Mouse (Mus musculus): ENCODE measurements around the gene Vangl2. TPM values are rescaled to one million over a fixed set of nuclear protein-coding genes. Genes with fewer than 3 reads are reported as not detected.

Vangl2 gene
- total and polyA plus RNA-seq, 3 experiments: 1.3 TPM

GRCm38 (mm10) chr1:171992901-171993530 is 35.2 kb downstream of the Vangl2 start:
- TF ChIP-seq EP300 (IDR thresholded peaks at IDR 0.05; ENCODE audit: insufficient read depth, low read depth, low read length) (no peak), CTCF (IDR thresholded peaks at IDR 0.05) (no peak), POLR2A (IDR thresholded peaks at IDR 0.05; ENCODE audit: insufficient read depth, low read depth, low read length) (no peak)
- WGBS: 39% methylated on average over 4 of the region's 4 CpGs
- no peak overlapping the region for H3K27ac ChIP-seq
- no peak overlapping the region for H3K4me3 ChIP-seq
- H3K9ac ChIP-seq (ENCODE audit: low read depth, low read length): no peak overlapping the region
- H3K79me2 ChIP-seq (replicated peaks; ENCODE audit: control insufficient read depth, insufficient read depth, low read length): no peaks in the 10 kb centered on the region
- H3K4me1 ChIP-seq (ENCODE audit: control insufficient read depth, insufficient read depth, low read length): no peaks in the 10 kb centered on the region
- no peaks in the 10 kb centered on the region for H3K36me3 ChIP-seq (ENCODE audit: control insufficient read depth, insufficient read depth, low read length)
- no peak for DNase-seq
- intact Hi-C loops (cut with DNase I): no loop called here
- H3K27me3 ChIP-seq (ENCODE audit: control insufficient read depth, insufficient read depth, low read length): no peaks in the 10 kb centered on the region

GRCm38 (mm10) chr1:171991883-171992282 is 36.4 kb downstream of the Vangl2 start:
- H3K4me1 ChIP-seq (ENCODE audit: control insufficient read depth, insufficient read depth, low read length): no peaks in the 10 kb centered on the region
- H3K27ac ChIP-seq: no peak overlapping the region
- DNase-seq: no peak
- 78% methylated on average over 2 of the region's 2 CpGs for WGBS
- TF ChIP-seq EP300 (IDR thresholded peaks at IDR 0.05; ENCODE audit: insufficient read depth, low read depth, low read length): no peak
- TF ChIP-seq CTCF (IDR thresholded peaks at IDR 0.05): no peak
- no peak for TF ChIP-seq POLR2A (IDR thresholded peaks at IDR 0.05; ENCODE audit: insufficient read depth, low read depth, low read length)
- no peak overlapping the region for H3K4me3 ChIP-seq
- H3K27me3 ChIP-seq (ENCODE audit: control insufficient read depth, insufficient read depth, low read length): no peaks in the 10 kb centered on the region
- intact Hi-C loops (cut with DNase I): no loop called here
- H3K79me2 ChIP-seq (replicated peaks; ENCODE audit: control insufficient read depth, insufficient read depth, low read length): no peaks in the 10 kb centered on the region
- no peak overlapping the region for H3K9ac ChIP-seq (ENCODE audit: low read depth, low read length)
- H3K36me3 ChIP-seq (ENCODE audit: control insufficient read depth, insufficient read depth, low read length): no peaks in the 10 kb centered on the region

GRCm38 (mm10) chr1:171984121-171984520 is 44.1 kb downstream of the Vangl2 start:
- Histone ChIP-seq H3K27me3 (ENCODE audit: control insufficient read depth, insufficient read depth, low read length) (no peaks in the 10 kb centered on the region), H3K4me3 (no peak overlapping the region), H3K27ac (no peak overlapping the region), H3K79me2 (replicated peaks; ENCODE audit: control insufficient read depth, insufficient read depth, low read length) (no peaks in the 10 kb centered on the region), H3K4me1 (ENCODE audit: control insufficient read depth, insufficient read depth, low read length) (no peaks in the 10 kb centered on the region), H3K36me3 (ENCODE audit: control insufficient read depth, insufficient read depth, low read length) (no peaks in the 10 kb centered on the region), H3K9ac (ENCODE audit: low read depth, low read length) (no peak overlapping the region)
- WGBS: 97% methylated on average over 1 of the region's 1 CpGs
- DNase-seq: no peak
- TF ChIP-seq POLR2A (IDR thresholded peaks at IDR 0.05; ENCODE audit: insufficient read depth, low read depth, low read length): no peak
- TF ChIP-seq EP300 (IDR thresholded peaks at IDR 0.05; ENCODE audit: insufficient read depth, low read depth, low read length): no peak
- TF ChIP-seq CTCF (IDR thresholded peaks at IDR 0.05): no peak
- intact Hi-C loops (cut with DNase I): no loop called here

GRCm38 (mm10) chr1:171983372-171984001 is 44.8 kb downstream of the Vangl2 start:
- Histone ChIP-seq H3K27me3 (ENCODE audit: control insufficient read depth, insufficient read depth, low read length) (no peaks in the 10 kb centered on the region), H3K4me3 (no peak overlapping the region), H3K27ac (no peak overlapping the region), H3K79me2 (replicated peaks; ENCODE audit: control insufficient read depth, insufficient read depth, low read length) (no peaks in the 10 kb centered on the region), H3K9ac (ENCODE audit: low read depth, low read length) (no peak overlapping the region), H3K36me3 (ENCODE audit: control insufficient read depth, insufficient read depth, low read length) (no peaks in the 10 kb centered on the region), H3K4me1 (ENCODE audit: control insufficient read depth, insufficient read depth, low read length) (no peaks in the 10 kb centered on the region)
- TF ChIP-seq EP300 (IDR thresholded peaks at IDR 0.05; ENCODE audit: insufficient read depth, low read depth, low read length) (no peak), POLR2A (IDR thresholded peaks at IDR 0.05; ENCODE audit: insufficient read depth, low read depth, low read length) (no peak), CTCF (IDR thresholded peaks at IDR 0.05) (no peak)
- DNase-seq: no peak
- WGBS: 41% methylated on average over 3 of the region's 3 CpGs
- intact Hi-C loops (cut with DNase I): no loop called here

GRCm38 (mm10) chr1:171982740-171983139 is 45.5 kb downstream of the Vangl2 start:
- Histone ChIP-seq H3K27ac (no peak overlapping the region), H3K79me2 (replicated peaks; ENCODE audit: control insufficient read depth, insufficient read depth, low read length) (no peaks in the 10 kb centered on the region), H3K27me3 (ENCODE audit: control insufficient read depth, insufficient read depth, low read length) (no peaks in the 10 kb centered on the region), H3K36me3 (ENCODE audit: control insufficient read depth, insufficient read depth, low read length) (no peaks in the 10 kb centered on the region), H3K4me3 (no peak overlapping the region), H3K4me1 (ENCODE audit: control insufficient read depth, insufficient read depth, low read length) (no peaks in the 10 kb centered on the region), H3K9ac (ENCODE audit: low read depth, low read length) (no peak overlapping the region)
- intact Hi-C loops (cut with DNase I): no loop called here
- DNase-seq: no peak
- TF ChIP-seq POLR2A (IDR thresholded peaks at IDR 0.05; ENCODE audit: insufficient read depth, low read depth, low read length) (no peak), EP300 (IDR thresholded peaks at IDR 0.05; ENCODE audit: insufficient read depth, low read depth, low read length) (no peak), CTCF (IDR thresholded peaks at IDR 0.05) (no peak)
- WGBS: 57% methylated on average over 4 of the region's 4 CpGs

- H3K4me1 ChIP-seq (ENCODE audit: control insufficient read depth, insufficient read depth, low read length): no peaks in the 10 kb centered on the region
- intact Hi-C loops (cut with DNase I): no loop called here
- no peaks in the 10 kb centered on the region for H3K79me2 ChIP-seq (replicated peaks; ENCODE audit: control insufficient read depth, insufficient read depth, low read length)
- H3K36me3 ChIP-seq (ENCODE audit: control insufficient read depth, insufficient read depth, low read length): no peaks in the 10 kb centered on the region
- no peak for DNase-seq
- no peak overlapping the region for H3K4me3 ChIP-seq
- no peak for TF ChIP-seq EP300 (IDR thresholded peaks at IDR 0.05; ENCODE audit: insufficient read depth, low read depth, low read length)
- H3K9ac ChIP-seq (ENCODE audit: low read depth, low read length): no peak overlapping the region
- no peaks in the 10 kb centered on the region for H3K27me3 ChIP-seq (ENCODE audit: control insufficient read depth, insufficient read depth, low read length)
- H3K27ac ChIP-seq: no peak overlapping the region
- 55% methylated on average over 5 of the region's 5 CpGs for WGBS
These were observed 46.1 kb downstream of the Vangl2 start for GRCm38 (mm10) chr1:171982170-171982569.
